ENCODE assay signal across 9 mouse cellular contexts in genomic region chr7:24208282-24208886, GRCm38 (mm10). TPM values are rescaled to one million over a fixed set of nuclear protein-coding genes. Genes with fewer than 3 reads are reported as not detected.
DNase-seq lines count a peak whose midpoint lies in the region; ATAC-seq and TF ChIP-seq lines count a peak whose summit lies in the region.
"Had no signal": no experiment of that assay in that cellular context is flagged by ENCODE, and none has a peak within 500 bp of the region (broad histone marks: within the 10 kb centered on the region; RNA-seq: fewer than 3 reads in every experiment).

No protein-coding gene starts in this region.

- peaks cover 4% of the 10 kb centered on the region for H3K4me1 ChIP-seq in forebrain, embryonic 14.5 days (ENCODE audit: control insufficient read depth, insufficient read depth, low read length)
- H3K4me1 ChIP-seq in limb, embryonic 11.5 days (ENCODE audit: control insufficient read depth, insufficient read depth, low read length): 0 out of 2 replicates have a peak, but pooled peaks cover 3% of the 10 kb centered on the region
- peaks cover 10% of the 10 kb centered on the region for H3K4me1 ChIP-seq in neural tube, embryonic 13.5 days (replicated peaks)

- no peak overlapping the region; the same call in 1 of the 2 replicates for H3K9ac ChIP-seq in forebrain, embryonic 14.5 days (ENCODE audit: low read length)
- no peak overlapping the region for H3K9ac ChIP-seq in limb, embryonic 11.5 days (ENCODE audit: low read length)
- no peak overlapping the region for H3K9ac ChIP-seq in neural tube, embryonic 13.5 days

- H3K27me3 ChIP-seq in forebrain, embryonic 14.5 days (replicated peaks; ENCODE audit: control insufficient read depth, insufficient read depth, low read length): no peaks in the 10 kb centered on the region
- no peaks in the 10 kb centered on the region for H3K27me3 ChIP-seq in limb, embryonic 11.5 days (ENCODE audit: control insufficient read depth, insufficient read depth, low read length)
- H3K27me3 ChIP-seq in neural tube, embryonic 13.5 days: no peaks in the 10 kb centered on the region

- peak overlapping the region; percentile 67 for H3K4me2 ChIP-seq in forebrain, embryonic 14.5 days (ENCODE audit: low read length)
- H3K4me2 ChIP-seq in limb, embryonic 11.5 days (ENCODE audit: low read depth, severe bottlenecking): peak overlapping the region; percentile 48; the same call in 1 of the 2 replicates
- H3K4me2 ChIP-seq in neural tube, embryonic 13.5 days: peak overlapping the region; percentile 68

- intact Hi-C loops in left cerebral cortex, adult 2 months (cut with DNase I): loop anchor here (1.0 to 2.0 kb wide), 5 partner anchors 46 to 128 kb away; partner anchors contain the start of genes Zfp108, Zfp112, Zfp180 and Zfp235
- intact Hi-C loops in left cerebral cortex, postnatal 36 days (cut with DNase I): loop anchor here (5.0 kb wide), 1 partner anchor 44 kb away; the partner anchor contains the start of gene Zfp108

- ATAC-seq in forebrain, embryonic 14.5 days: peak; percentile 60
- 0 out of 2 replicates have a peak, but pooled peaks have one; percentile 32 for ATAC-seq in limb, embryonic 11.5 days (ENCODE audit: insufficient number of reproducible peaks, low FRiP score, low TSS enrichment, low read depth)
- peak; percentile 70 for ATAC-seq in neural tube, embryonic 13.5 days (ENCODE audit: low read depth)

- no peaks in the 10 kb centered on the region for H3K9me3 ChIP-seq in forebrain, embryonic 14.5 days (replicated peaks; ENCODE audit: control insufficient read depth, low read length)
- no peaks in the 10 kb centered on the region for H3K9me3 ChIP-seq in limb, embryonic 11.5 days (ENCODE audit: control insufficient read depth, low read length)
- no peaks in the 10 kb centered on the region for H3K9me3 ChIP-seq in neural tube, embryonic 13.5 days

- TF ChIP-seq CTCF in left cerebral cortex, adult 2 months (IDR thresholded peaks at IDR 0.05): no peak

- H3K4me3 ChIP-seq in left cerebral cortex, adult 2 months: peak overlapping the region; percentile 47
- H3K4me3 ChIP-seq in forebrain, embryonic 14.5 days (ENCODE audit: low read depth, low read length): peak overlapping the region; percentile 57
- 0 out of 2 replicates have a peak overlapping the region, but pooled peaks have one; percentile 44 for H3K4me3 ChIP-seq in limb, embryonic 11.5 days (ENCODE audit: low read depth, low read length)
- peak overlapping the region; percentile 66 for H3K4me3 ChIP-seq in neural tube, embryonic 13.5 days

- peaks cover 9% of the 10 kb centered on the region; the same call in 1 of the 2 replicates for H3K36me3 ChIP-seq in forebrain, embryonic 14.5 days (ENCODE audit: control insufficient read depth, insufficient read depth, low read length)
- peaks cover 5% of the 10 kb centered on the region; the same call in 1 of the 2 replicates for H3K36me3 ChIP-seq in limb, embryonic 11.5 days (ENCODE audit: control insufficient read depth, insufficient read depth, low read length)
- peaks cover 27% of the 10 kb centered on the region for H3K36me3 ChIP-seq in neural tube, embryonic 13.5 days

- WGBS in forebrain, embryonic 14.5 days: 63% methylated on average over 7 of the region's 7 CpGs
- WGBS in limb, embryonic 11.5 days: 56% methylated on average over 7 of the region's 7 CpGs
- WGBS in neural tube, embryonic 13.5 days: 54% methylated on average over 7 of the region's 7 CpGs

- H3K27ac ChIP-seq in left cerebral cortex, adult 2 months: no peak overlapping the region; the same call in 1 of the 2 replicates
- no peak overlapping the region for H3K27ac ChIP-seq in forebrain, embryonic 14.5 days (ENCODE audit: low read depth, low read length)
- H3K27ac ChIP-seq in limb, embryonic 11.5 days (replicated peaks; ENCODE audit: low read depth, low read length): no peak overlapping the region
- no peak overlapping the region for H3K27ac ChIP-seq in neural tube, embryonic 13.5 days (replicated peaks)

- no peak for DNase-seq in left cerebral cortex, adult 2 months (ENCODE audit: extremely low spot score in 1 of 2, low spot score in 2 of 2)
- no peak for DNase-seq in left cerebral cortex, adult 18-20 months (ENCODE audit: low spot score in 2 of 2)
- DNase-seq in forebrain, embryonic 14.5 days (ENCODE audit: low spot score): no peak
- no peak for DNase-seq in limb, embryonic 11.5 days (ENCODE audit: low spot score)
- no peak for DNase-seq in Muller cell, postnatal 12 days (ENCODE audit: inconsistent ontology term)
- DNase-seq in layer of hippocampus, postnatal 25 days (ENCODE audit: extremely low spot score in 1 of 2, low spot score in 1 of 2): no peak
- no peak for DNase-seq in left cerebral cortex, postnatal 36 days (ENCODE audit: low spot score in 2 of 2)
- DNase-seq: thymus, postnatal 4 days had no signal

RNA-seq across cellular contexts. Expression of gene Zfp111, which starts 2.9 kb away (rescaled TPM):
- total RNA-seq in left cerebral cortex, adult 2 months (2021): 10 to 100 TPM; 12.8 to 15.1 TPM
- 10 to 100 TPM; 12.7 to 13.5 TPM for total RNA-seq in left cerebral cortex, adult 18-20 months (2021)
- 7.7 and 8.1 TPM in 2 replicates for polyA plus RNA-seq in forebrain, embryonic 14.5 days (2014; fragmentation: Nextera tagmentation; extraction: Ambion mirVana)
- 12.8 and 14.2 TPM in 2 replicates for polyA plus RNA-seq in limb, embryonic 11.5 days (2014; fragmentation: Nextera tagmentation; extraction: Ambion mirVana)
- 4.9 and 6.0 TPM in 2 replicates for polyA plus RNA-seq in neural tube, embryonic 13.5 days (2015; fragmentation: Nextera tagmentation; extraction: Ambion mirVana)
- total RNA-seq in layer of hippocampus, postnatal 25 days (2021): 10 to 100 TPM in 1 of 2 experiments, 1 to 10 TPM in 1; 8.8 to 11.3 TPM
- total RNA-seq in left cerebral cortex, postnatal 36 days (2021): 10 to 100 TPM; 11.2 to 11.9 TPM

RNA-seq across cellular contexts. Expression of gene Zfp109, which starts 29.0 kb away (rescaled TPM):
- total RNA-seq in left cerebral cortex, adult 2 months (2021): 10 to 100 TPM; 10.1 to 10.4 TPM
- 10 to 100 TPM; 10.2 to 12.1 TPM for total RNA-seq in left cerebral cortex, adult 18-20 months (2021)
- polyA plus RNA-seq in forebrain, embryonic 14.5 days (2014; fragmentation: Nextera tagmentation; extraction: Ambion mirVana): 2.6 and 3.3 TPM in 2 replicates
- polyA plus RNA-seq in limb, embryonic 11.5 days (2014; fragmentation: Nextera tagmentation; extraction: Ambion mirVana): 4.9 and 5.8 TPM in 2 replicates
- 4.4 TPM in 2 replicates for polyA plus RNA-seq in neural tube, embryonic 13.5 days (2015; fragmentation: Nextera tagmentation; extraction: Ambion mirVana)
- 1 to 10 TPM; 8.5 to 9.0 TPM for total RNA-seq in layer of hippocampus, postnatal 25 days (2021)
- total RNA-seq in left cerebral cortex, postnatal 36 days (2021): 10 to 100 TPM in 1 of 2 experiments, 1 to 10 TPM in 1; 8.6 to 10.8 TPM

RNA-seq across cellular contexts. Expression of gene Zfp114, which starts 33.5 kb away (rescaled TPM):
- 1 to 10 TPM; 2.7 to 4.5 TPM for total RNA-seq in left cerebral cortex, adult 2 months (2021)
- 1 to 10 TPM; 3.2 to 3.7 TPM for total RNA-seq in left cerebral cortex, adult 18-20 months (2021)
- 4.0 and 6.1 TPM in 2 replicates for polyA plus RNA-seq in forebrain, embryonic 14.5 days (2014; fragmentation: Nextera tagmentation; extraction: Ambion mirVana)
- polyA plus RNA-seq in limb, embryonic 11.5 days (2014; fragmentation: Nextera tagmentation; extraction: Ambion mirVana): 5.3 and 5.9 TPM in 2 replicates
- polyA plus RNA-seq in neural tube, embryonic 13.5 days (2015; fragmentation: Nextera tagmentation; extraction: Ambion mirVana): 3.7 and 4.6 TPM in 2 replicates
- total RNA-seq in layer of hippocampus, postnatal 25 days (2021): 1 to 10 TPM; 3.6 to 3.9 TPM
- total RNA-seq in left cerebral cortex, postnatal 36 days (2021): 1 to 10 TPM; 3.3 to 4.3 TPM

RNA-seq across cellular contexts. Expression of gene Zfp108, which starts 46.2 kb away (rescaled TPM):
- 1 to 10 TPM; 8.7 to 9.2 TPM for total RNA-seq in left cerebral cortex, adult 2 months (2021)
- total RNA-seq in left cerebral cortex, adult 18-20 months (2021): 1 to 10 TPM; 7.7 to 8.4 TPM
- 4.1 and 6.0 TPM in 2 replicates for polyA plus RNA-seq in forebrain, embryonic 14.5 days (2014; fragmentation: Nextera tagmentation; extraction: Ambion mirVana)
- polyA plus RNA-seq in limb, embryonic 11.5 days (2014; fragmentation: Nextera tagmentation; extraction: Ambion mirVana): 3.1 and 3.8 TPM in 2 replicates
- polyA plus RNA-seq in neural tube, embryonic 13.5 days (2015; fragmentation: Nextera tagmentation; extraction: Ambion mirVana): 4.9 and 5.5 TPM in 2 replicates
- 1 to 10 TPM; 7.7 to 8.1 TPM for total RNA-seq in layer of hippocampus, postnatal 25 days (2021)
- total RNA-seq in left cerebral cortex, postnatal 36 days (2021): 1 to 10 TPM; 7.8 to 9.1 TPM
